7 mouse cellular contexts compared by ENCODE assay signal in genomic region chr11:53763496-53764140, GRCm38 (mm10). TPM values are rescaled to one million over a fixed set of nuclear protein-coding genes. Genes with fewer than 3 reads are reported as not detected.
A peak's percentile ranks its signal among the peaks of the same experiment; 100 is the strongest.
DNase-seq lines count a peak whose midpoint lies in the region; ATAC-seq and TF ChIP-seq lines count a peak whose summit lies in the region.

No protein-coding gene starts in this region.

- peak; percentile 72 for ATAC-seq in embryonic facial prominence, embryonic 11.5 days (replicated peaks; ENCODE audit: insufficient number of reproducible peaks, low FRiP score, low TSS enrichment, low read depth)
- peak; percentile 79 for ATAC-seq in midbrain, embryonic 12.5 days (ENCODE audit: low FRiP score, low read depth)

- H3K36me3 ChIP-seq in embryonic facial prominence, embryonic 11.5 days (replicated peaks; ENCODE audit: control insufficient read depth, insufficient read depth, low read depth, low read length): no peaks in the 10 kb centered on the region
- no peaks in the 10 kb centered on the region for H3K36me3 ChIP-seq in limb, embryonic 10.5 days
- no peaks in the 10 kb centered on the region for H3K36me3 ChIP-seq in midbrain, embryonic 12.5 days
- no peaks in the 10 kb centered on the region for H3K36me3 ChIP-seq in small intestine, adult 2 months (ENCODE audit: control insufficient read depth, insufficient read depth, low read length)

- peak overlapping the region; percentile 27 for H3K4me3 ChIP-seq in embryonic facial prominence, embryonic 11.5 days (ENCODE audit: low read depth, low read length)
- peak overlapping the region; percentile 49 for H3K4me3 ChIP-seq in limb, embryonic 10.5 days
- peak overlapping the region; percentile 32 for H3K4me3 ChIP-seq in midbrain, embryonic 12.5 days
- peak overlapping the region; percentile 62 for H3K4me3 ChIP-seq in small intestine, adult 2 months (ENCODE audit: low read depth, low read length)

- TF ChIP-seq CTCF in small intestine, adult 2 months (IDR thresholded peaks at IDR 0.05; ENCODE audit: extremely low read depth, insufficient read length, insufficient replicate concordance, low read depth, low read length): peak; percentile 37; the same call in 1 of the 2 replicates

- under 1% methylated on average over 33 of the region's 33 CpGs for WGBS in embryonic facial prominence, embryonic 11.5 days
- WGBS in limb, embryonic 10.5 days: 4% methylated on average over 33 of the region's 33 CpGs
- 3% methylated on average over 33 of the region's 33 CpGs for WGBS in midbrain, embryonic 12.5 days
- under 1% methylated on average over 33 of the region's 33 CpGs for WGBS in small intestine, adult 2 months

- H3K27ac ChIP-seq in embryonic facial prominence, embryonic 11.5 days (replicated peaks; ENCODE audit: low read depth, low read length): peak overlapping the region; percentile 75
- peak overlapping the region; percentile 87 for H3K27ac ChIP-seq in limb, embryonic 10.5 days
- H3K27ac ChIP-seq in midbrain, embryonic 12.5 days (replicated peaks): 0 out of 2 replicates have a peak overlapping the region, but pooled peaks have one; percentile 1
- H3K27ac ChIP-seq in small intestine, adult 2 months (ENCODE audit: insufficient read depth, low read depth, low read length): peak overlapping the region; percentile 99

- H3K9me3 ChIP-seq in embryonic facial prominence, embryonic 11.5 days (replicated peaks; ENCODE audit: control insufficient read depth, low read length): no peaks in the 10 kb centered on the region
- no peaks in the 10 kb centered on the region for H3K9me3 ChIP-seq in limb, embryonic 10.5 days (replicated peaks)
- no peaks in the 10 kb centered on the region for H3K9me3 ChIP-seq in midbrain, embryonic 12.5 days

- no peaks in the 10 kb centered on the region; the same call in 1 of the 2 replicates for H3K27me3 ChIP-seq in embryonic facial prominence, embryonic 11.5 days (ENCODE audit: control insufficient read depth, insufficient read depth, low read length)
- peaks cover 68% of the 10 kb centered on the region for H3K27me3 ChIP-seq in limb, embryonic 10.5 days (ENCODE audit: low read depth, poor library complexity, severe bottlenecking)
- peaks cover 82% of the 10 kb centered on the region for H3K27me3 ChIP-seq in midbrain, embryonic 12.5 days
- no peaks in the 10 kb centered on the region for H3K27me3 ChIP-seq in small intestine, adult 2 months (ENCODE audit: control insufficient read depth, insufficient read depth, low read length)

- H3K4me2 ChIP-seq in embryonic facial prominence, embryonic 11.5 days (ENCODE audit: low read depth, low read length): peak overlapping the region; percentile 78
- H3K4me2 ChIP-seq in midbrain, embryonic 12.5 days (replicated peaks): peak overlapping the region; percentile 61

- peak overlapping the region; percentile 68 for H3K9ac ChIP-seq in embryonic facial prominence, embryonic 11.5 days (replicated peaks; ENCODE audit: low read length)
- H3K9ac ChIP-seq in midbrain, embryonic 12.5 days (replicated peaks): peak overlapping the region; percentile 37

- DNase-seq in adrenal gland, postnatal 10 days: peak; percentile 94
- peak; percentile 83 for DNase-seq in embryonic facial prominence, embryonic 11.5 days (ENCODE audit: low spot score)
- DNase-seq in heart, adult 11 months: peak; percentile 100
- peak; percentile 90 for DNase-seq in kidney, adult 18-20 months
- peak; percentile 82 for DNase-seq in limb, embryonic 10.5 days (ENCODE audit: low spot score)

- peaks cover 7% of the 10 kb centered on the region; the same call in 1 of the 2 replicates for H3K4me1 ChIP-seq in embryonic facial prominence, embryonic 11.5 days (ENCODE audit: control insufficient read depth, insufficient read depth, low read length)
- H3K4me1 ChIP-seq in limb, embryonic 10.5 days: peaks cover 58% of the 10 kb centered on the region
- peaks cover 32% of the 10 kb centered on the region for H3K4me1 ChIP-seq in midbrain, embryonic 12.5 days
- H3K4me1 ChIP-seq in small intestine, adult 2 months (ENCODE audit: control insufficient read depth, insufficient read depth, insufficient read length, low read length): peaks cover 51% of the 10 kb centered on the region

- TF ChIP-seq POLR2A in small intestine, adult 2 months (IDR thresholded peaks at IDR 0.05; ENCODE audit: low read depth, low read length): peak; percentile 78

RNA-seq across cellular contexts. Expression of gene Irf1, which starts 6.2 kb away (rescaled TPM):
- 10 to 100 TPM; 20.0 to 36.7 TPM for total RNA-seq in adrenal gland, postnatal 10 days (2021)
- polyA plus RNA-seq in embryonic facial prominence, embryonic 11.5 days (2014; fragmentation: Nextera tagmentation; extraction: Ambion mirVana): 7.0 and 7.7 TPM in 2 replicates
- polyA plus RNA-seq in limb, embryonic 10.5 days (2016; fragmentation: Nextera tagmentation; extraction: Ambion mirVana): 5.0 and 8.2 TPM in 2 replicates
- 3.4 and 4.3 TPM in 2 replicates for polyA plus RNA-seq in midbrain, embryonic 12.5 days (2016; fragmentation: Nextera tagmentation; extraction: Ambion mirVana)
- polyA plus RNA-seq in small intestine, adult 2 months (2012; rRNA removed): 93.3 and 233 TPM in 2 replicates

RNA-seq across cellular contexts. Expression of gene Gm17334, which starts 9.4 kb away (rescaled TPM):
- 1 to 10 TPM in 1 of 2 experiments, not detected in 1; 1.2 TPM for total RNA-seq in adrenal gland, postnatal 10 days (2021)
- polyA plus RNA-seq in embryonic facial prominence, embryonic 11.5 days (2014; fragmentation: Nextera tagmentation; extraction: Ambion mirVana): not detected in 2 replicates
- polyA plus RNA-seq in limb, embryonic 10.5 days (2016; fragmentation: Nextera tagmentation; extraction: Ambion mirVana): not detected in 2 replicates
- polyA plus RNA-seq in midbrain, embryonic 12.5 days (2016; fragmentation: Nextera tagmentation; extraction: Ambion mirVana): not detected in 2 replicates
- 0.25 and 1.6 TPM in 2 replicates for polyA plus RNA-seq in small intestine, adult 2 months (2012; rRNA removed)

RNA-seq across cellular contexts. Expression of gene Il5, which starts 43.0 kb away (rescaled TPM):
- total RNA-seq in adrenal gland, postnatal 10 days (2021): not detected
- polyA plus RNA-seq in embryonic facial prominence, embryonic 11.5 days (2014; fragmentation: Nextera tagmentation; extraction: Ambion mirVana): not detected in 2 replicates
- polyA plus RNA-seq in limb, embryonic 10.5 days (2016; fragmentation: Nextera tagmentation; extraction: Ambion mirVana): not detected in 2 replicates
- not detected in 2 replicates for polyA plus RNA-seq in midbrain, embryonic 12.5 days (2016; fragmentation: Nextera tagmentation; extraction: Ambion mirVana)
- polyA plus RNA-seq in small intestine, adult 2 months (2012; rRNA removed): not detected in 2 replicates

RNA-seq across cellular contexts. Expression of gene Rad50, which starts 56.5 kb away (rescaled TPM):
- total RNA-seq in adrenal gland, postnatal 10 days (2021): 10 to 100 TPM; 12.6 to 16.8 TPM
- 26.5 and 26.8 TPM in 2 replicates for polyA plus RNA-seq in embryonic facial prominence, embryonic 11.5 days (2014; fragmentation: Nextera tagmentation; extraction: Ambion mirVana)
- 24.2 and 28.1 TPM in 2 replicates for polyA plus RNA-seq in limb, embryonic 10.5 days (2016; fragmentation: Nextera tagmentation; extraction: Ambion mirVana)
- polyA plus RNA-seq in midbrain, embryonic 12.5 days (2016; fragmentation: Nextera tagmentation; extraction: Ambion mirVana): 17.9 and 20.1 TPM in 2 replicates
- 0.98 and 2.7 TPM in 2 replicates for polyA plus RNA-seq in small intestine, adult 2 months (2012; rRNA removed)

Comparison
In these comparisons a context has a peak if more than half of its experiments do, and no peak if none do; other contexts are left out.
1. Peak in every context shown above with its lines: DNase-seq, ATAC-seq, H3K4me3 ChIP-seq and H3K27ac ChIP-seq.
2. H3K27ac ChIP-seq: peak in every context shown above with its lines; median percentile 99 in small intestine, adult 2 months; 87 in limb, embryonic 10.5 days; 75 in embryonic facial prominence, embryonic 11.5 days; 1 in midbrain, embryonic 12.5 days.
3. RNA of gene Irf1, which starts 6.2 kb away (polyA plus RNA-seq): 93.3 to 233 TPM in small intestine, adult 2 months; 5.0 to 8.2 TPM in limb, embryonic 10.5 days, 7.0 to 7.7 TPM in embryonic facial prominence, embryonic 11.5 days and 3.4 to 4.3 TPM in midbrain, embryonic 12.5 days; every median in the first group is over 10 times any median in the second.